Mouse (Mus musculus): ENCODE results near the gene Gm8011.
"Not testable (repeated sequence)": the region's sequence is repeated elsewhere in the genome, so short reads cannot be mapped to it uniquely, and the experiment has no call there.

Gm8011 gene

DNA sequence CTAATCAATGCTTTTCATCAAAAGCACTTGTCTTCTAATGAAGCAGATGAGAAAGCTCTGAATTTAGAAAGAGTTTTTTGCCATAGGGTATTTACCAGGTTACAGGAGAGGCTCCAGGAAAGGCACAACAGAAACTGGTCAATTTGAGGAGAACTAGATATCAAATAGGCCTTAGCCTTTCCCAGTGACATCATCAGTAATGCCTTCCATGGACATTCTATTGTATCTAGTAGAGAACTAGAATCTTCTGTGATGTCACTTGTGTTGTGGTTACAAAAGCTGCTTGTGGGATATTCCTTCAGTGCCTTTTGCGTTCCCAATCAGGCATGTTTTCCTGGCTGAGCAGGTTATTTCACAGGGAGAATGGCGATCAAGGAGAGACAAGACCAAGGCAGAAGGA lies at the start of gene Gm8011:
Gene Gm8011 (plus strand): TSS at position 301 of the 400 bp plus-strand sequence.
- not testable (repeated sequence) for DNase-seq

DNA sequence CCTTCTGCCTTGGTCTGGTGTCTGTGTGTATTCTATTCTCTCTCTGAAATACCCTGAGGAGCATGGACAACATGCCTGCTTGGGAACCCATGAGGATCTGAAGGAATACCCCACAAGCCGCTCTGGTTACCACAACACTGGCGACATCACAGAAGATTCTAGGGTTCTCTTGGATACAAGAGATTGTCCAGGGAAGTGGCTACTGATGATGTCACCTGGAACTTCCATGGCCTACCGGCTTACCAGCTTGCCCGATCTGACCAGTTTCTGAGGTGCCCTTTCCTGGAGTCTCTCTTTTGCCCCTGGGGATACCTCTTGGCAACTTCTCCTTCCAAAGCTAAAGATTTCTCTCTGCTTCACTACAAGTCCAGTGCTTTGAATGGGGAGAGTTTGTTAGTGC lies 24.1 kb upstream of the Gm8011 start, which contains the start of gene Gm8005:
Gene Gm8005 (minus strand): TSS at position 101 of the 400 bp plus-strand sequence.
- DNase-seq, result not testable (repeated sequence)

DNA sequence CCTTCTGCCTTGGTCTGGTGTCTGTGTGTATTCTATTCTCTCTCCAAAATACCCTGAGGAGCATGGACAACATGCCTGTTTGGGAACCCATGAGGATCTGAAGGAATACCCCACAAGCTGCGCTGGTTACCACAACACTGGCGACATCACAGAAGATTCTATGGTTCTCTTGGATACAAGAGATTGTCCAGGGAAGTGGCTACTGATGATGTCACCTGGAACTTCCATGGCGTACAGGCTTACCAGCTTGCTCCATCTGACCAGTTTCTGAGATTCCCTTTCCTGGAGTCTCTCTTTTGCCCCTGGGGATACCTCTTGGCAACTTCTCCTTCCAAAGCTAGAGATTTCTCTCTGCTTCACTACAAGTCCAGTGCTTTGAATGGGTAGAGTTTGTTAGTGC lies 38.6 kb downstream of the Gm8011 start, which contains the start of gene Gm8020:
Gene Gm8020 (minus strand): TSS at position 101 of the 400 bp plus-strand sequence.
- not testable (repeated sequence) for DNase-seq
